Mouse (Mus musculus): ENCODE measurements around the gene Nkain2. TPM values are rescaled to one million over a fixed set of nuclear protein-coding genes. Genes with fewer than 3 reads are reported as not detected.

Gene Nkain2
- 1.9 and 3.3 TPM in 2 replicates for polyA plus RNA-seq (2014; fragmentation: Nextera tagmentation; extraction: Ambion mirVana)

DNA sequence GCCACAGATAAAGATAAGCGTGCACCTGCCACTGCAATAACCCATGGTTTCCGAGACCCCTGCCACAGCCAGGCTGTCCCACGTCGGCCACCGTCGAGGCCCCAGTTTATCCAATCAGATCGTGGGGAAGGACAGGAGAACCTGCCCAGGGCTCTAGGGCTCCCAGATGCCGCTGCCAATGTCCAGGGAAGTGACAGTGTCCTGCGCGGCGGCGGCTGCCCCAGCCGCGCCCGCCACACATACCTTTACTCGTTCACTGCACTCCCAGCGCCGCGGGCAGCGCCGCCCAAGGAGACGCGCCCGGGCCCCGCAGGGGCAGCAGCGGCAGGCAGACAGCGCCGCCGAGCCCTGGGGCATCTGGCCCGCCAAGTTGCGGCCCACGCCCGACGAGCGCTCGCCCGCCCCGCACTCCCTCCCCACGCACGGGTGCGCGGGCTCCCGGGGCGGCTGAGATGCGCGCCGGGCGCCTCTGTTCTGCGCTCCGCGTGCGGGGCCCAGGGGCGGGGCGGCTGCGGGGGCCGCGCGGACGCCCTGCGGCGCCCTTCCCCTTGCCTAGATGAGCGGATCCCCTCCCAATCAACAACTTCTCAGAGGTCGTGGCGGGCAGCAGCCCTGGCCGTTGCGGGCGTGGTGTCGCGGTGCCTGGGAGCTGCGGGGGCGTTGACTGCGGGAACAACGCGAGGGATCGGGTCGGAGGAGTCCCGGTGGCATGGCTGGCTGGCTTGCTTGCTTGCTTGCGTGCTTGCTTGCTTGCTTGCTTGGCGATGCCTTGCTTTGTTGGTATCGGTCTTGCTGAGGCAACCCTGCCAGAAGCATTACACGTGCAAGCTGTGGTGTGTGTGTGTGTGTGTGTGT is at the start of gene Nkain2:
TSS of gene Nkain2 (minus strand) at position 811 of the 855 bp plus-strand sequence.
- WGBS = under 1% methylated on average over 65 of the region's 81 CpGs
- ATAC-seq (replicated peaks; ENCODE audit: low FRiP score) (peak; percentile 89), DNase-seq (ENCODE audit: low spot score) (peak; percentile 87)
- no peak within 1 kb of the TSS for H3K27ac ChIP-seq (ENCODE audit: low read depth, low read length)
- H3K36me3 ChIP-seq (ENCODE audit: control insufficient read depth, insufficient read depth, low read length) = no peaks in the 10 kb centered on the region
- H3K9ac ChIP-seq (ENCODE audit: low read length) = peak within 1 kb of the TSS; percentile 79
- H3K4me2 ChIP-seq (ENCODE audit: low read depth, low read length, severe bottlenecking) = peak within 1 kb of the TSS; percentile 73
- peak within 1 kb of the TSS; percentile 80 for H3K4me3 ChIP-seq (ENCODE audit: low read depth, low read length)
- H3K9me3 ChIP-seq (ENCODE audit: control insufficient read depth, low read length) = no peaks in the 10 kb centered on the region
- no peaks in the 10 kb centered on the region for H3K4me1 ChIP-seq (replicated peaks; ENCODE audit: control insufficient read depth, insufficient read depth, low read length)
- no peaks in the 10 kb centered on the region for H3K27me3 ChIP-seq (ENCODE audit: control insufficient read depth, insufficient read depth, low read length)

DNA sequence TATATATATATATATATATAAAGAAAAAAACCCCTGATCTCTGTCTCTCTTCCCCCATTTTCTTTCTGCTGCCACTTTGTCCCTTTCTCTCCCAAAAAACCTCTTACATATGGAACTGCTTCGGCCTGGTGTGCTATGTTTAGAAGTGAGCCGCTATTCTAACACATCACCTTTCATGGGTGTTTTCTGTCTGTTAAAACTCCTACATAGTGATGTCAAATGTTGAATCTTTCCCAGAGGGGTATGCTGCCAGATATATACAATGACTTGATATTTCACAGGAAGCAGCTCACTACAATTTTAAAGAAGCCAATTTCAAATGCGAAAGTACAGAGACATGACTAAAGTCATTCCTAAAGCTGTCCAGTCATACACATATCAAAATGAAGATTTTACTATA is 49.6 kb upstream of the Nkain2 start:
- Histone ChIP-seq H3K9ac (ENCODE audit: low read length) (no peak overlapping the region), H3K9me3 (ENCODE audit: control insufficient read depth, low read length) (no peaks in the 10 kb centered on the region), H3K27me3 (ENCODE audit: control insufficient read depth, insufficient read depth, low read length) (no peaks in the 10 kb centered on the region), H3K36me3 (ENCODE audit: control insufficient read depth, insufficient read depth, low read length) (no peaks in the 10 kb centered on the region), H3K27ac (ENCODE audit: low read depth, low read length) (no peak overlapping the region), H3K4me3 (ENCODE audit: low read depth, low read length) (no peak overlapping the region), H3K4me1 (replicated peaks; ENCODE audit: control insufficient read depth, insufficient read depth, low read length) (no peaks in the 10 kb centered on the region), H3K4me2 (ENCODE audit: low read depth, low read length, severe bottlenecking) (no peak overlapping the region)
- 95% methylated on average over 3 of the region's 3 CpGs for WGBS
- DNase-seq (ENCODE audit: low spot score) (no peak), ATAC-seq (replicated peaks; ENCODE audit: low FRiP score) (no peak)

- DNase-seq (ENCODE audit: low spot score) = no peak
- ATAC-seq (replicated peaks; ENCODE audit: low FRiP score) = no peak
- Histone ChIP-seq H3K27ac (ENCODE audit: low read depth, low read length) (no peak overlapping the region), H3K9ac (ENCODE audit: low read length) (no peak overlapping the region), H3K36me3 (ENCODE audit: control insufficient read depth, insufficient read depth, low read length) (no peaks in the 10 kb centered on the region), H3K27me3 (ENCODE audit: control insufficient read depth, insufficient read depth, low read length) (no peaks in the 10 kb centered on the region), H3K4me1 (replicated peaks; ENCODE audit: control insufficient read depth, insufficient read depth, low read length) (no peaks in the 10 kb centered on the region), H3K4me2 (ENCODE audit: low read depth, low read length, severe bottlenecking) (no peak overlapping the region), H3K9me3 (ENCODE audit: control insufficient read depth, low read length) (no peaks in the 10 kb centered on the region), H3K4me3 (ENCODE audit: low read depth, low read length) (no peak overlapping the region)
These were observed 4.8 kb upstream of the Nkain2 start for GRCm38 (mm10) chr10:32895093-32895492.

DNA sequence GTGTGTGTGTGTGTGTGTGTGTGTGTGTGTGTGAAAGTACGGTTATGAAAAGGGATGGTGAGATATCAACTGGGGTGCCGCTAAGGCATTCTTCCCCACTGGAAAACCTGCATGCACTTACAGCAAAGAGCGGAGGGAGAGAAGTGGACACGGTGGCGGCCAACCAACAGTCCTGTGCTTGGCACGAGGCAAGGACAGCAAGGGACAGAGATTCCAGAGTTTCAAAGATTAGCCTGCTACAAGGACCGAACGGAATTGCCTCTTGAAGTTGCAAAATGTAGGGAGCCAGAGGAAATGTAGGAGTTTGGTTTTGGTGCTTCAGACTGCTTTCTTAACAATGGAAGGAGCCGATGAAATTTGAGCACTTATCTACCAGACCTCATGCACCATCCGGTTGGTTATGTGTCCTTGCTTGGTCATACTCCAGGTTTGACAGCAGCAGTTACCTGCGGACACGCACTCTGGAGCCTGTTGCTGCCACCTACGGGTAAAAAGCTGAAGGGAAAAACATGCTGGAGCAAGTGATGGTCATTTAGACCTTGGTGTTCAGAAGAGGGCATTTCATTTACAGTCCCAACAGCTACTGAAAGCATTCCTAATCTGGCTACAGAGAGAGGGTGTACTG is 357 bp upstream of the Nkain2 start:
- ATAC-seq (replicated peaks; ENCODE audit: low FRiP score) (peak; percentile 66), DNase-seq (ENCODE audit: low spot score) (peak; percentile 68)
- H3K4me1 ChIP-seq (replicated peaks; ENCODE audit: control insufficient read depth, insufficient read depth, low read length) = no peaks in the 10 kb centered on the region
- H3K4me3 ChIP-seq (ENCODE audit: low read depth, low read length) = peak overlapping the region; percentile 80
- H3K9ac ChIP-seq (ENCODE audit: low read length) = peak overlapping the region; percentile 79; the same call in 1 of the 2 replicates
- WGBS = 4% methylated on average over 13 of the region's 13 CpGs
- no peak overlapping the region for H3K27ac ChIP-seq (ENCODE audit: low read depth, low read length)
- peak overlapping the region; percentile 73 for H3K4me2 ChIP-seq (ENCODE audit: low read depth, low read length, severe bottlenecking)
- no peaks in the 10 kb centered on the region for H3K9me3 ChIP-seq (ENCODE audit: control insufficient read depth, low read length)
- no peaks in the 10 kb centered on the region for H3K36me3 ChIP-seq (ENCODE audit: control insufficient read depth, insufficient read depth, low read length)
- no peaks in the 10 kb centered on the region for H3K27me3 ChIP-seq (ENCODE audit: control insufficient read depth, insufficient read depth, low read length)

DNA sequence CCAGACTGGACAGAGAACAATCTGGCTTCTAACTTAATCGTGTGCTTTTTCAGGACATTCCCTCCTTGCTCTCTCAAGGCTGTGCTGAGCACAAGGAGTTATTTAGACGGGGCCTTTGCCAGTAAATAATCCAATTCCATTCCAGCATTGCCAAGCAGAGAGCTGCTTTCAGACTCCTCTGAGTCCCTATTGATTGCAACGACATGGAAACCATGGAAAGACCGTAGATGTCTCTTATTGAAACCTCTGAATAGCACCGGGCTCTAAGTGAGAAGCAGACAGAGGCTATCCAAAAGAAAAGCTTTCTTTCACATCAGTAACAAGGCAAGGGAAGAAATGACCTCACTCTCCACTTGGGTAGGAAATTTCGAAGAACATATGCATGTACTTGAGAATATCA is 8.3 kb downstream of the Nkain2 start:
- Histone ChIP-seq H3K27ac (ENCODE audit: low read depth, low read length) (no peak overlapping the region), H3K9ac (ENCODE audit: low read length) (no peak overlapping the region), H3K9me3 (ENCODE audit: control insufficient read depth, low read length) (no peaks in the 10 kb centered on the region), H3K4me3 (ENCODE audit: low read depth, low read length) (no peak overlapping the region), H3K4me1 (replicated peaks; ENCODE audit: control insufficient read depth, insufficient read depth, low read length) (no peaks in the 10 kb centered on the region), H3K27me3 (ENCODE audit: control insufficient read depth, insufficient read depth, low read length) (no peaks in the 10 kb centered on the region), H3K4me2 (ENCODE audit: low read depth, low read length, severe bottlenecking) (no peak overlapping the region), H3K36me3 (ENCODE audit: control insufficient read depth, insufficient read depth, low read length) (no peaks in the 10 kb centered on the region)
- ATAC-seq (replicated peaks; ENCODE audit: low FRiP score) = no peak
- WGBS = 59% methylated on average over 6 of the region's 6 CpGs
- no peak for DNase-seq (ENCODE audit: low spot score)

- Histone ChIP-seq H3K27ac (ENCODE audit: low read depth, low read length) (no peak overlapping the region), H3K4me3 (ENCODE audit: low read depth, low read length) (no peak overlapping the region), H3K4me1 (replicated peaks; ENCODE audit: control insufficient read depth, insufficient read depth, low read length) (no peaks in the 10 kb centered on the region), H3K27me3 (ENCODE audit: control insufficient read depth, insufficient read depth, low read length) (no peaks in the 10 kb centered on the region), H3K9ac (ENCODE audit: low read length) (no peak overlapping the region), H3K36me3 (ENCODE audit: control insufficient read depth, insufficient read depth, low read length) (no peaks in the 10 kb centered on the region), H3K9me3 (ENCODE audit: control insufficient read depth, low read length) (no peaks in the 10 kb centered on the region), H3K4me2 (ENCODE audit: low read depth, low read length, severe bottlenecking) (no peak overlapping the region)
- 69% methylated on average over 1 of the region's 1 CpGs for whole genome bisulfite sequencing
- ATAC-seq (replicated peaks; ENCODE audit: low FRiP score) = peak; percentile 95
- peak; percentile 56 for DNase-seq (ENCODE audit: low spot score)
These were observed 19.4 kb downstream of the Nkain2 start for GRCm38 (mm10) chr10:32870691-32871406.

- Histone ChIP-seq H3K36me3 (ENCODE audit: control insufficient read depth, insufficient read depth, low read length) (no peaks in the 10 kb centered on the region), H3K4me2 (ENCODE audit: low read depth, low read length, severe bottlenecking) (no peak overlapping the region), H3K9ac (ENCODE audit: low read length) (no peak overlapping the region), H3K27ac (ENCODE audit: low read depth, low read length) (no peak overlapping the region), H3K9me3 (ENCODE audit: control insufficient read depth, low read length) (no peaks in the 10 kb centered on the region), H3K4me1 (replicated peaks; ENCODE audit: control insufficient read depth, insufficient read depth, low read length) (no peaks in the 10 kb centered on the region), H3K4me3 (ENCODE audit: low read depth, low read length) (no peak overlapping the region), H3K27me3 (ENCODE audit: control insufficient read depth, insufficient read depth, low read length) (no peaks in the 10 kb centered on the region)
- DNase-seq (ENCODE audit: low spot score) = no peak
- ATAC-seq (replicated peaks; ENCODE audit: low FRiP score) = no peak
- 38% methylated on average over 1 of the region's 1 CpGs for WGBS
These were observed 20.7 kb downstream of the Nkain2 start for GRCm38 (mm10) chr10:32869541-32869940.

- H3K4me2 ChIP-seq (ENCODE audit: low read depth, low read length, severe bottlenecking) = no peak overlapping the region
- no peaks in the 10 kb centered on the region for H3K9me3 ChIP-seq (ENCODE audit: control insufficient read depth, low read length)
- no peak for DNase-seq (ENCODE audit: low spot score)
- H3K4me1 ChIP-seq (replicated peaks; ENCODE audit: control insufficient read depth, insufficient read depth, low read length) = no peaks in the 10 kb centered on the region
- ATAC-seq (replicated peaks; ENCODE audit: low FRiP score) = no peak
- H3K27me3 ChIP-seq (ENCODE audit: control insufficient read depth, insufficient read depth, low read length) = no peaks in the 10 kb centered on the region
- no peak overlapping the region for H3K9ac ChIP-seq (ENCODE audit: low read length)
- H3K27ac ChIP-seq (ENCODE audit: low read depth, low read length) = no peak overlapping the region
- H3K36me3 ChIP-seq (ENCODE audit: control insufficient read depth, insufficient read depth, low read length) = no peaks in the 10 kb centered on the region
- 90% methylated on average over 4 of the region's 4 CpGs for WGBS
- no peak overlapping the region for H3K4me3 ChIP-seq (ENCODE audit: low read depth, low read length)
These were observed 74.9 kb downstream of the Nkain2 start for GRCm38 (mm10) chr10:32815210-32815883.

Measured in forebrain, embryonic 11.5 days (tissue).